Mouse (Mus musculus) midbrain, embryonic 15.5 days (tissue): ENCODE measurements around the gene Tap1. TPM values are rescaled to one million over a fixed set of nuclear protein-coding genes. Genes with fewer than 3 reads are reported as not detected.

ENCODE experiments used
- polyA plus RNA-seq: library from polyadenylated mRNA; unstranded; fragments of >200 nt; fragmentation: Nextera tagmentation; extraction: Ambion mirVana; gene quantifications from 2 replicates; pipeline ENCODE4 v1.2.1, GENCODE M21; 2015

Tap1 gene
- polyA plus RNA-seq, 1 experiment from 2014 or later = 2.3 TPM

Other genes with a start within 250 kb of the Tap1 start
- 178 TPM in 2 replicates for gene Pfdn6, start 247.2 kb upstream of the Tap1 start, polyA plus RNA-seq
- gene Wdr46, start 246.9 kb upstream of the Tap1 start, polyA plus RNA-seq = 25.9 and 26.2 TPM in 2 replicates
- 14.9 and 15.1 TPM in 2 replicates for gene B3galt4, start 236.1 kb upstream of the Tap1 start, polyA plus RNA-seq
- gene Vps52, start 231.7 kb upstream of the Tap1 start, polyA plus RNA-seq = 80.9 and 84.4 TPM in 2 replicates
- 689 and 743 TPM in 2 replicates for gene Rps18, start 231.6 kb upstream of the Tap1 start, polyA plus RNA-seq
- 19.0 and 20.1 TPM in 2 replicates for gene H2-K1, start 187.2 kb upstream of the Tap1 start, polyA plus RNA-seq
- 22.8 and 26.3 TPM in 2 replicates for gene Ring1, start 162.9 kb upstream of the Tap1 start, polyA plus RNA-seq
- 65.6 and 74.1 TPM in 2 replicates for gene H2-Ke6, start 159.5 kb upstream of the Tap1 start, polyA plus RNA-seq
- gene Slc39a7, start 155.9 kb upstream of the Tap1 start, polyA plus RNA-seq = 178 and 184 TPM in 2 replicates
- gene Rxrb, start 155.7 kb upstream of the Tap1 start, polyA plus RNA-seq = 64.7 and 65.5 TPM in 2 replicates
- gene Col11a2, start 148.1 kb upstream of the Tap1 start, polyA plus RNA-seq = 3.2 and 4.8 TPM in 2 replicates
- gene H2-Oa, start 95.2 kb upstream of the Tap1 start, polyA plus RNA-seq = not detected in 2 replicates
- gene H2-DMa, start 68.0 kb upstream of the Tap1 start, polyA plus RNA-seq = 17.2 and 18.8 TPM in 2 replicates
- 137 and 140 TPM in 2 replicates for gene Brd2, start 64.9 kb upstream of the Tap1 start, polyA plus RNA-seq
- 0.27 and 0.65 TPM in 2 replicates for gene H2-DMb2, start 44.2 kb upstream of the Tap1 start, polyA plus RNA-seq
- 0.79 and 1.2 TPM in 2 replicates for gene H2-DMb1, start 34.5 kb upstream of the Tap1 start, polyA plus RNA-seq
- 1.5 and 2.0 TPM in 2 replicates for gene Psmb9, start 211 bp downstream of the Tap1 start, polyA plus RNA-seq
- 4.1 and 4.2 TPM in 2 replicates for gene Psmb8, start 10.2 kb downstream of the Tap1 start, polyA plus RNA-seq
- gene Tap2, start 16.0 kb downstream of the Tap1 start, polyA plus RNA-seq = 1.7 and 2.2 TPM in 2 replicates
- gene H2-Ob, start 51.4 kb downstream of the Tap1 start, polyA plus RNA-seq = 0.06 and 0.18 TPM in 2 replicates
- gene H2-Ab1, start 70.1 kb downstream of the Tap1 start, polyA plus RNA-seq = 1.4 and 2.3 TPM in 2 replicates
- 0.30 and 0.61 TPM in 2 replicates for gene H2-Aa, start 100.3 kb downstream of the Tap1 start, polyA plus RNA-seq
- 2.9 and 3.1 TPM in 2 replicates for gene H2-Eb1, start 118.3 kb downstream of the Tap1 start, polyA plus RNA-seq
- gene H2-Eb2, start 138.1 kb downstream of the Tap1 start, polyA plus RNA-seq = 0.08 and 0.19 TPM in 2 replicates
- not detected in 2 replicates for gene Btnl2, start 167.3 kb downstream of the Tap1 start, polyA plus RNA-seq
- gene Btnl1, start 189.6 kb downstream of the Tap1 start, polyA plus RNA-seq = not detected in 2 replicates
- gene BC051142, start 211.3 kb downstream of the Tap1 start, polyA plus RNA-seq = 5.8 and 7.1 TPM in 2 replicates